Mouse (Mus musculus) lung, embryonic 14.5 days (tissue): Measurements from ENCODE around the gene Tbc1d22a. TPM values are rescaled to one million over a fixed set of nuclear protein-coding genes. Genes with fewer than 3 reads are reported as not detected.

Experiments used
- ATAC-seq: fragments of 200-750 bp; cut with Nextera tagmentation; 2 replicates; pipeline ENCODE4 v1.8.0; 2017; ENCODE audit warnings: mild to moderate bottlenecking, moderate TSS enrichment, moderate library complexity; ENCODE audit not compliant: insufficient read depth
- DNase-seq: peaks from one replicate; pipeline ENCODE4 v3.0.0-alpha.2; 2015
- H3K27ac ChIP-seq: fragments of 300-500 bp; sonication (generic); 2 replicates; pipeline ENCODE4 v1.5.1; 2014; ENCODE audit warnings: low read depth, mild to moderate bottlenecking, moderate library complexity
- H3K27me3 ChIP-seq: fragments of 300-500 bp; sonication (generic); 2 replicates; pipeline ENCODE4 v1.6.1; 2014; ENCODE audit warnings: low read length, control low read depth; ENCODE audit not compliant: insufficient read depth
- H3K36me3 ChIP-seq: fragments of 300-500 bp; sonication (generic); 2 replicates; pipeline ENCODE4 v1.6.1; 2014; ENCODE audit warnings: control low read depth; ENCODE audit not compliant: insufficient read depth
- H3K4me1 ChIP-seq: fragments of 300-500 bp; sonication (generic); 2 replicates; pipeline ENCODE4 v1.6.1; 2014; ENCODE audit warnings: antibody characterized with exemption, control low read depth; ENCODE audit not compliant: insufficient read depth
- H3K4me2 ChIP-seq: fragments of 300-500 bp; sonication (generic); 2 replicates; pipeline ENCODE4 v1.6.1; 2014; ENCODE audit warnings: mild to moderate bottlenecking
- H3K4me3 ChIP-seq: fragments of 300-500 bp; sonication (generic); 2 replicates; pipeline ENCODE4 v1.5.1; 2014; ENCODE audit warnings: low read depth, low read length
- H3K9ac ChIP-seq: fragments of 300-500 bp; sonication (generic); 2 replicates; pipeline ENCODE4 v1.6.1; 2014
- H3K9me3 ChIP-seq: fragments of 300-500 bp; sonication (generic); 2 replicates; pipeline ENCODE4 v1.6.1; 2016; ENCODE audit warnings: low read depth, low read length, control low read depth
- CTCF ChIP-seq: IDR thresholded peaks from 2 replicates; pipeline ENCODE4 v1.5.1; 2016; ENCODE audit warnings: antibody characterized with exemption, low read depth
- whole genome bisulfite sequencing: fragments of 180-500 bp; shearing (Covaris S2); extraction: QIAGEN DNeasy Blood & Tissue Kit; methylation state at CpG from one replicate; pipeline ENCODE4 v1.1.7; 2014; 5-methylcytosine and 5-hydroxymethylcytosine counted together
- polyA plus RNA-seq: library from polyadenylated mRNA; unstranded; fragments of >200 nt; fragmentation: Nextera tagmentation; extraction: Ambion mirVana; gene quantifications from 2 replicates; pipeline ENCODE4 v1.2.1, GENCODE M21; 2014

Tbc1d22a gene
- polyA plus RNA-seq, 1 experiment from 2014 or later: 10.6 TPM

GRCm38 (mm10) chr15:86419620-86420019 lies 205.4 kb downstream of the Tbc1d22a start:
- no peaks in the 10 kb centered on the region for H3K27me3 ChIP-seq
- TF ChIP-seq CTCF: no peak
- no peak overlapping the region for H3K9ac ChIP-seq

GRCm38 (mm10) chr15:86422858-86423257 lies 208.6 kb downstream of the Tbc1d22a start:
- no peak for ATAC-seq
- Histone ChIP-seq H3K4me3 (no peak overlapping the region), H3K9me3 (no peaks in the 10 kb centered on the region), H3K36me3 (no peaks in the 10 kb centered on the region), H3K4me1 (no peaks in the 10 kb centered on the region), H3K27me3 (no peaks in the 10 kb centered on the region), H3K4me2 (no peak overlapping the region), H3K27ac (no peak overlapping the region), H3K9ac (no peak overlapping the region)
- DNase-seq: no peak
- TF ChIP-seq CTCF: no peak
- 39% methylated on average over 1 of the region's 1 CpGs for WGBS

More at GRCm38 (mm10) chr15:86419620-86420019, 205.4 kb downstream of the Tbc1d22a start:
- Histone ChIP-seq H3K4me2 (no peak overlapping the region), H3K4me3 (no peak overlapping the region), H3K4me1 (no peaks in the 10 kb centered on the region), H3K36me3 (no peaks in the 10 kb centered on the region), H3K27ac (no peak overlapping the region), H3K9me3 (no peaks in the 10 kb centered on the region)
- no peak for DNase-seq
- ATAC-seq: no peak
- 76% methylated on average over 6 of the region's 6 CpGs for WGBS

- no peak overlapping the region for H3K4me2 ChIP-seq
- no peaks in the 10 kb centered on the region for H3K4me1 ChIP-seq
- TF ChIP-seq CTCF: no peak
- H3K27ac ChIP-seq: no peak overlapping the region
- no peak overlapping the region for H3K4me3 ChIP-seq
- no peaks in the 10 kb centered on the region for H3K36me3 ChIP-seq
- no peak overlapping the region for H3K9ac ChIP-seq
- DNase-seq (no peak), ATAC-seq (no peak)
- no peaks in the 10 kb centered on the region for H3K27me3 ChIP-seq
- WGBS: 41% methylated on average over 2 of the region's 2 CpGs
- no peaks in the 10 kb centered on the region for H3K9me3 ChIP-seq
Measured at GRCm38 (mm10) chr15:86423884-86424283, 209.6 kb downstream of the Tbc1d22a start.

GRCm38 (mm10) chr15:86424971-86425370 lies 210.7 kb downstream of the Tbc1d22a start:
- Histone ChIP-seq H3K36me3 (no peaks in the 10 kb centered on the region), H3K4me1 (no peaks in the 10 kb centered on the region), H3K4me2 (no peak overlapping the region), H3K4me3 (no peak overlapping the region), H3K27me3 (no peaks in the 10 kb centered on the region), H3K9me3 (no peaks in the 10 kb centered on the region), H3K27ac (no peak overlapping the region), H3K9ac (no peak overlapping the region)
- no peak for TF ChIP-seq CTCF
- WGBS: 43% methylated on average over 8 of the region's 8 CpGs
- ATAC-seq (no peak), DNase-seq (peak; percentile 3)

GRCm38 (mm10) chr15:86426364-86427000 lies 212.2 kb downstream of the Tbc1d22a start:
- no peaks in the 10 kb centered on the region for H3K27me3 ChIP-seq
- 63% methylated on average over 5 of the region's 5 CpGs for WGBS

GRCm38 (mm10) chr15:86427439-86427838 lies 213.2 kb downstream of the Tbc1d22a start:
- no peaks in the 10 kb centered on the region for H3K27me3 ChIP-seq
- no peaks in the 10 kb centered on the region for H3K4me1 ChIP-seq
- H3K27ac ChIP-seq: peak overlapping the region; percentile 50
- H3K9me3 ChIP-seq: no peaks in the 10 kb centered on the region
- ATAC-seq: peak; percentile 49; the same call in 1 of the 2 replicates
- WGBS: 68% methylated on average over 4 of the region's 4 CpGs
- no peak overlapping the region for H3K4me2 ChIP-seq
- H3K36me3 ChIP-seq: no peaks in the 10 kb centered on the region
- H3K9ac ChIP-seq: no peak overlapping the region
- no peak for TF ChIP-seq CTCF
- DNase-seq: peak; percentile 21
- no peak overlapping the region for H3K4me3 ChIP-seq

More at GRCm38 (mm10) chr15:86426364-86427000, 212.2 kb downstream of the Tbc1d22a start:
- no peak overlapping the region for H3K4me2 ChIP-seq
- no peaks in the 10 kb centered on the region for H3K36me3 ChIP-seq
- H3K9ac ChIP-seq: no peak overlapping the region
- H3K27ac ChIP-seq: no peak overlapping the region
- H3K4me1 ChIP-seq: no peaks in the 10 kb centered on the region
- no peak for ATAC-seq
- TF ChIP-seq CTCF: no peak
- no peak overlapping the region for H3K4me3 ChIP-seq
- DNase-seq: no peak
- H3K9me3 ChIP-seq: no peaks in the 10 kb centered on the region

GRCm38 (mm10) chr15:86428496-86428895 lies 214.2 kb downstream of the Tbc1d22a start:
- no peak for DNase-seq
- WGBS: 80% methylated on average over 5 of the region's 5 CpGs
- Histone ChIP-seq H3K27me3 (no peaks in the 10 kb centered on the region), H3K4me3 (no peak overlapping the region), H3K4me1 (no peaks in the 10 kb centered on the region), H3K27ac (no peak overlapping the region), H3K36me3 (no peaks in the 10 kb centered on the region), H3K9me3 (no peaks in the 10 kb centered on the region), H3K9ac (no peak overlapping the region), H3K4me2 (no peak overlapping the region)
- no peak for ATAC-seq
- no peak for TF ChIP-seq CTCF
